Mouse (Mus musculus): ENCODE results near the gene Cd300ld3.

GRCm38 (mm10) chr11:115085064-115085463 is 36.9 kb upstream of the Cd300ld3 start:
- no peak for TF ChIP-seq TAL1 (IDR thresholded peaks at IDR 0.05; ENCODE audit: low read length)
- no peak for TF ChIP-seq GATA1 (IDR thresholded peaks at IDR 0.05; ENCODE audit: low read length)
